Mouse (Mus musculus) heart, postnatal 10 days (tissue): Measurements from ENCODE around the gene Prkg2. TPM values are rescaled to one million over a fixed set of nuclear protein-coding genes. Genes with fewer than 3 reads are reported as not detected.

Experiments
- DNase-seq, 2 experiments: peaks; one replicate each; pipeline ENCODE4 v3.0.0; 2021
- intact Hi-C: fragments of 180-260 bp; cut with DNase I; formaldehyde crosslinking; loops from one replicate; pipeline ENCODE4 v1.15.1; 2025
- total RNA-seq, 2 experiments: library from RNA; stranded (reverse); gene quantifications; 2 replicates each; pipeline ENCODE4 v1.2.3; 2021

Gene Prkg2
- total RNA-seq, 2 experiments from 2014 or later: 0.45 to 0.48 TPM

DNA sequence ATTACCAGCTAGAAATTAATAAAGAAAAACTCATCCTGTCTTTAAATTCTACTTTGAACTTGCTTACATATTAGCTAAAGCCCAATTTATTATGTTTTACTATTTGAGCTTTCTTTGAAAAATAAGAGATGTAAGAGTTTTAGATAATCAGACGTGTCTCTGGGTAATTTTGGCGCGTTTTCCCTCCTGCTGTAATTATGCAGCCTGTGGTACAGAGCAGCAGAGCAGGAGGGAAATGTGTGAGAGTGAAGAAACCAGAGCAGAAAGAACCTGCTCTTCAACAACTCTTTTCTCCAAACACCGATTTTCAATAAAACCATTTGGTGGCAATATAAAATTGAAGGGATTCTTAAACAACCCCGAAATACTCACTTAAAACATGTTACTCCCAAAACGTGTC, 58.8 kb downstream of the Prkg2 start:
- no peak for DNase-seq
- intact Hi-C loops: no loop called here

GRCm38 (mm10) chr5:98975877-98976672, 61.1 kb downstream of the Prkg2 start:
- no peak for DNase-seq
- intact Hi-C loops: no loop called here

GRCm38 (mm10) chr5:98966679-98967078, 70.5 kb downstream of the Prkg2 start:
- intact Hi-C loops: no loop called here
- DNase-seq: peak in 1 of 2 experiments; percentile 6

DNA sequence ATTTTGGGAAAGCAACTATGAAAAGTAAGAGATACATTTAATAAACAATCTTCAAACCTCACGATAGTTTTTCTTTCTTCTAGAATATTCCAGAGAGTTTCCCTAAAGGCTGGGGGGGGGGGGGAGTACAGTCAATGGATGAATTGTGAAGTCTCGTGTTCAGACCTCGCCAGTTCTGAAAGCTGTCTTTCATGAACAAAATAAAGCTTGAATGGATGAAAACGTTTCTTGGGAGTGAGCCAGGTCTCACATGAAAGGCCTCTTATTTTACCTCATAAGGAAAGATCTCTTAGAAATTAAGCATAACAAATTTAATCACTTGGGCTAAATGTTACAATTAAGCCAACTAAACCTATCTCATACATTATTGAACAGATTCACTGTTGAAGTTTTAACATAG, 72.0 kb downstream of the Prkg2 start:
- no peak for DNase-seq

DNA sequence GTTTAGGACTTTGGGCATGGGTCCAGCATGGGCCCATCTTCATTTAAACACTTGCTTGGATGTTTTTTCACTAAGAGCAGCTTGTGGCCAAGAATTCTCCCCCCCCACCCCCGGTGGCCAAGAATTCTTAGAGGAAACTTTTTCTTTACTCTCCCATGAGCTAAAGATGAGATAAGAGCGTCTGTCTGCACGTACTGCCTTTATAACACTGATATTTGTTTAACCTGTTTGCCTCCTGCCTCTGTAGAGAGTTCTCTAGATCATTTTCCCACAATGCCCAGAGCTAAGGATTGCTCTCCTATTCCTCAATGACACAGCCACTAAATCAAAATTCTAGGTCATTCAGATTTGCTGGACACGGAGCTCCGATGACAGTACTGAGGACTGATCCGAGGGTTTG, 72.8 kb downstream of the Prkg2 start:
- DNase-seq: no peak
- intact Hi-C loops: no loop called here

More for the DNA sequence above, 72.0 kb downstream of the Prkg2 start:
- intact Hi-C loops: no loop called here

DNA sequence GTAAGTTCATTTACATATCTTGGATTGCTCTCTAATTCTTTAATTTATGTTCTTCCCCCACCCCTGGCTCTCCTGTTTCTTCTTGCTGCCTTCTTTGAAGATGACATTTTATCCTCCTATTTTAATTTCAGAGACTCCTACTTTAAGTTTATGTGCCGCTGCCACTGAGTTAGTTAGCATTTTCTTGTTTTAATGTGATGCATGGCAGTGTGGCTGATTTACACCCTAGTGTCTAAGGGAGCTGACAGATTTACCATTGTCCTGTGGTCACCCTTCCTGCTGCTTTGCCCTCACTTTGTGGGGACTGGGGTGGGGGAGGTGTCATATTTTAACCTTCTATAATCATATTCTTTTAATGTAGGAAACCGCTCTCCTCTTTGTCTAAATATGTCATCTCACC, 74.7 kb downstream of the Prkg2 start:
- no peak for DNase-seq

DNA sequence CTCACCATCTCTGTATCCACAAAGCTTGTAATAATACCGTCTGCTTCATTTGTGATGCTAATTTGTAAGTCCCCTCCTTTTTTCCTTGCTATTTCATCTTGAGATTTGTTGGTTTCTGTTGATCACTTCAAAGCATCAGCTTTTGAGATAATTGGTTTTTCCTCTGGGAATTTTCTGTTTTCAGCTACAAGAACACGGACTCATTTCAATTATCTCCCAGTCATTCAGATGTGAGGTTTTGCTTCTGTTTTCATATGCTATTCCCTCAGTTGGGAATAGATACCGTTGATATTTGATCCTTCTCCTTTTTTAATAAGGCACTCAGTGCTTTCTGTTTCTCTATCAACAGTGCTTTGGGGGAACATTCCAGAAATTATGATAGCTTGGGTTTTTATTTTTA, 81.6 kb downstream of the Prkg2 start:
- intact Hi-C loops: no loop called here
- no peak for DNase-seq

More for the DNA sequence above, 74.7 kb downstream of the Prkg2 start:
- intact Hi-C loops: no loop called here

DNA sequence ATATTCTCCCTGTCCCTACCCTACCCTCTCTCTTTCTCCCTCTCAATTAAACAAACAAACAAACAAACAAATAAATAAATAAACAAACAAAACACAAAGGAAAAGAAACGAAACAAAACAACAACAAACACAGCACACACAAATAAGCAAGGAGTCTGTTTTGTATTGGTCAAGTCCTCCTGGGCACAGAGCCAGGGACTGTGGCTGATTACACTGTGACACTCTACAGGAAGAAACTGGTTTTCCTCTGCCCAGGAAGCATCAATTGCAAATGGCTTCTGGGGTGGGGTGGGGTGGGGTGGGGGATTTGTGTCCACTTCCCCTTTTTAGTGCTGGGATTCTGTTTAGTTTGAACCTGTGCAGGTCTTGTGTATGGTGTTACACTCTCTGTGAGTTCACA, 83.8 kb downstream of the Prkg2 start:
- peak in 1 of 2 experiments; percentile 16 for DNase-seq
- intact Hi-C loops: no loop called here

DNA sequence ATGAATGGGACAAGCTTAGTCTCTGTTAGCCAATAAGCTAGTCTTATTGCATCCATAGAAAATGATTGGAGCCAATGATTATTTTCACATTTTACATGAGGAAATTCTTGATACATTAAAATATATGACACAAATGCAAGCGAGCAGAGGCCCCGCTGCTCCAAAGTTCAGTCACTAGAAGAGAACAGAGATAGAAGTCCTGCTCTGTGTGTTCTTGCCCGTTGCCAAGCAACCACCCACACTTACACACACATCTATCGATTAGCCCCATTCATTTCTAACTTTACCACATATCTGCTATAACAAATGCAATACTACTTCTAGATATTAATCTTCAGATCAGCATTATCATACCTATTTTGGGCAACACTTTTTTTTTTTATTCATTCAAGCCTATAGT, 85.6 kb downstream of the Prkg2 start:
- DNase-seq: no peak
- intact Hi-C loops: no loop called here

DNA sequence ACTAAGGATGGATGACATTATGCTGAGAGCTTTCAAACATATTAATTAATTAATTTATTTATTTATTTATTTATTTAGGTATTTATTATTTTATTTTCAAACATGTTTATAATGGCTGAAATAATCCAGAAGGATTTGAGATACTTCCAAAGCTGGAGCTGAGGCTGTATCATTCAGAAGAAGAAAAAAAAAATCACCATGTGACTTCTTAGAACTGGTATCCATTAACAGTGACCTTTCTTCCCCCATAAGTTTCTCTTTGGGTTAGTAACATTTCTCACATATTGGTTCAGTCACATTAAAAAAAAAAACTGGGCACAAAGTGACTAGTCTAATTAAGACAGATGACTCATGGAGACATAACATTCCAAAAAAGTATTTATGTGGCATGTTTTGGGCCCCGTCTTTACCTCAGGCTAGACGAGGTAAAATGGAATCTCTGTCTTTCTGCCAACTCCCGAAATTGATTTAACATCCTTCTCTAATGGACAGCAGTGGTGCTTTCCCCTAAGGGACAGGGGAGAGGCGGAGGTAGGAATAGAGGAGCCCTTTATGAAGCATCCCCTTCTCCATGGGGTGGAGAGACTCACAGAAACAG, 86.6 kb downstream of the Prkg2 start:
- intact Hi-C loops: no loop called here
- DNase-seq: no peak

GRCm38 (mm10) chr5:98949784-98950183, 87.4 kb downstream of the Prkg2 start:
- DNase-seq: no peak
- intact Hi-C loops: no loop called here

- DNase-seq: no peak
- intact Hi-C loops: no loop called here
These were observed 90.5 kb downstream of the Prkg2 start for GRCm38 (mm10) chr5:98946656-98947055.

DNA sequence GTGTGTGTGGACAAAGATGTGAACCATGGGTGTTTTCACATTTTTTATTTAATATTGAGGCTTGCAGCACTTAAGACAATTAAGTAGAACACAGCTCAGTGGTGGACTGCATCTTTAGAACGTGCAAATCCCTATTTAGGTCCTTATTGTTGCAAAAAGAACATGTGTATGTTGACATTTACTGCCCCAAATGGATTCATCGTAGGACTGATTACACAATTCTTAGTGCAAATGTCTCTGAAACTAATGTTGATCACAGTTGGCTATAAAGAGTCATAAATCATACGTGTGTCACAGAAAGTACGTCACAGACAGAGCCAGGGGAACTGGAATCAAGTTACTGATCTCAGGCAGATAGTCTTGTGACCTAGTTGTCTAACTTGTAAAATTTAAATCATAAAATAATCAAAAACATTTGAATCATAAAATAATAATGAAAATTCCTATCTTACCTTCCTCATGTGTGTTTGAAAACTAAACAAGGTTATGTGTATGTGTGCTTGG, 91.0 kb downstream of the Prkg2 start:
- DNase-seq: no peak
- intact Hi-C loops: no loop called here

DNA sequence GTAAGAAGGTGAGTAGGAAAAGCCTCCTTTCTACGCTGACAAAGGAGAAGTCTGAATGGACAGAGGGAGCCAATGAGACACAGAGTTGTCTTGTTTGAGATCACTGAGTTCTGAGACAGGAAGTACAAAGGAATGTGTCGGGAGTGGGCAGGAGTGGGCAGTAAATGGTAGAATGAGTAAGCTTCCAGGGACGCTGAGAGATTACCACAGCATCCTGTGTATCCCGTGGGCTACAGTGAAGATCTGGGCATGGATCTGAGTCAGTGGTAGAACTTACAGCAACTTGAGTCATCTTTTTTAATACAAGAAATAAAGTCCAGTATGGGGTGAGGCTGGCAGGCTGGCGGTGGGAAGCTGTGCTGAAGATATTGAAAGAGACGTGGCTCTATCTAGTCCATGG, 93.4 kb downstream of the Prkg2 start:
- intact Hi-C loops: no loop called here
- DNase-seq: no peak

- no peak for DNase-seq
- intact Hi-C loops: no loop called here
These were observed 96.4 kb downstream of the Prkg2 start for GRCm38 (mm10) chr5:98940731-98941130.

DNA sequence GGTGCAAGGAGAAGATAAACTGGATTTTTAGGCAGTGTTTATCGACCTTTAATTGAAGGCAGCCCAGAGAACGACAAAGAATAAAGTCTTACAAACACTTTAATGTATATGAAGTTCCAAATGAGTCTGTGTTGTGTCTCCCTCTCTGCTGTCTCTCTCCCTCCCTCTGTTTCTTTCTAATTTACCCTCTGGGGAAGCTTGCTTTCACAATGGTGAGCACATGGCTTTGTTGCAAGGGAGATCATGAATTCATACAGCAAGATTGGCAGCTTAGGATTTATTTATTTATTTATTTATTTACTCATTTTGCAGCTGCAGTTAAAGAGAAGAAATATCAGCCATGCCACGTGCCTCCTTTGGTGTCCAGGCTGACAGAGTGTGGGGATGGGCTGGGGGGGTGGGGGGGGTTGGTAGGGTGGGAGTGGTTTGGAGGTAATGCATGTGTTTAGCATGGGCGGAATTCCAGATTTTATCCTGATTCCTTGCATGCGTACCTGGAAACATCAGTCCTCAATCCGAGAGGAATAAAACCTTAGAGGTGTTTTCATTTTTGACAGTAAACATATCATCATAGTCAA, 97.4 kb downstream of the Prkg2 start:
- no peak for DNase-seq
- intact Hi-C loops: no loop called here

DNA sequence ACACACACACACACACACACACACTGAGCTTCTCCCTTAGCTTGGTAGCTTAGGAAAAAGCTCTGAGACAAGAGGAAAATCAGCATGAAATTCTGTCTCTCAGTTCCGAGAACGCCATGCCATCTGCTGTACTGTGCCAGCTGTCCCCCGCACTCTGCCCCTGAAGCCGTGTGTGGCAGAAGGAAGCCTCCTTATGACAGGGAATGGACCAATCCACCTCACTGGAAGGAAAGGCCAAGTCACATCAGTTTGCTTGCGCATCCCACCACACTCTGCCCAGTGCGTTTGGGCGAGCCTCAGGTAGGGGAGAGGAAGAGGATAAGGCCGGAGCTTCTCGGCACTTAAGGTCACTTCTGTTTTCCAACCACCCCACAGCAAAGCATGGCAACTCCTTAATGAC, 98.0 kb downstream of the Prkg2 start:
- intact Hi-C loops: no loop called here
- DNase-seq: no peak

GRCm38 (mm10) chr5:98937879-98938278, 99.3 kb downstream of the Prkg2 start:
- DNase-seq: no peak
- intact Hi-C loops: no loop called here

- intact Hi-C loops: no loop called here
- no peak for DNase-seq
These were observed 100.5 kb downstream of the Prkg2 start for GRCm38 (mm10) chr5:98936650-98937049.

DNA sequence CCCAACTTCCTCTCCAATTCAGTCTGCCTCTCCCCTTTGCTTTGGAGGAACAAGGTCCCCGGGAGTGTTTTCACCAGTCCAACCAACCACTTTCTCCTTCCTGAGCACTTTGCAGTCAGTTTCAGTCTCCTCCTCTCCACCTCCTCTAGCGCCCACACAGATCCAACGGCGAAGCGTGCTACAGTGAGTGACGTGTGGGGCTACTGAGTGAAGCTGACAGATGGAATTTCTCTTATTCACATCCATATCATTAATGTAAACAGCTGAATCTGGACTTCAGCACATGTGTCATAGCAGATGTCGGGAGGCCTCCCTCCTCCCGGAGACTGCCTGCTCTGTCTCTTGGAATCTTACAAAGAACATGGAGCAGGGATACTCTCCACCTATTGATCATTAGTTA, 101.2 kb downstream of the Prkg2 start:
- no peak for DNase-seq
- intact Hi-C loops: no loop called here

DNA sequence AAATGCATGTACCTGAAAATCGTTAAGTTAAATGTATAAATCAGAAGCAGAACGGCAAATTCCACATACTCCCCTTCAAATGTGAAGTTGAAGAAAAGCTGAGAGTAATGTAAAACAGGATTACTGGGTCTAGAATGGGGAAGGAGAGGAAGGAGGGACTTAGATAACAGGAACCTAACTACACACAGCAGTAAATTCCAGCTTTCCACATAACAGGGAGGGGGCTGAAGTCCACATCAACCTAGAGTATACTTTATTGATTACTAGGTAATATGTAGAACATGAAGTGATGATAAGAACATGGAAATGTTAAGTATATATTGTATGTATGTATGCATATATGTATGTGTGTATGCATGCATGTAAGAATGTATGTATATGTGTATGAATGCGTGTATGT, 114.2 kb downstream of the Prkg2 start:
- DNase-seq: no peak
- intact Hi-C loops: no loop called here

GRCm38 (mm10) chr5:98921608-98922007, 115.5 kb downstream of the Prkg2 start:
- DNase-seq: no peak
- intact Hi-C loops: no loop called here
